Mouse (Mus musculus): ENCODE measurements at regions not wholly inside any gene's neighbourhood (a gene's known extent, or its start where the extent isn't known, plus 50 kb on each side); places are given as distances from the start of the nearest gene placed in this dataset.

DNA sequence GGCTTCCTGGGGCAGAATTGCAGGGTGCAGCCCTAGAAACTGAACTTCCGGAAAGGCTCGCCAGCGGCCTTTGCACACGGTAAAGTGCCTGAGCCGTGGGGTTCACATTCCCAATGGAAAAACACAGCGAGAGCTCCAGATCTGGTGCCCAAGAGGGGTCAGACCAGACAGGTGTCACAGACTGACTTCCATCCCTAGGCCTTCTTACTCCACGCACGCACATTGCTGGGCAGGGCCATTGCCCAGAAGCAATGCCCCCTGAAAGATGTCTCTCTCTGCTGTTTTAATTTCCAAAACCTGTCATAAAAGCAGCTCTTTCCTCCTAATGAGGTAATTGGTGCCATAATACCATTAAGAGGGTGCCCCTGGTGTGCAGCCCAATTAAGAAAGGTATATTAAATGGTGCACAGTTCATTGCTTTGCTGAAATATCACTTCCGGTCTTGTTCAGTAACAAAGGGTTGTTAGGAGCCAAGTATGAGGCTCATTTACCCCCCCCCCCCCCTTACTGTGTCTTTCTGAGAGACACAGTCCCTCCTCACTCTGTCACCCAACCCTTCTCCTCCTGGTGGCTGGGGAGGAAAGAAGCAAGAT lies 159.9 kb upstream of the Hes1 start:
- TF ChIP-seq JUN (IDR thresholded peaks at IDR 0.05; ENCODE audit: insufficient read depth, low read depth, low read length): no peak
- TF ChIP-seq POLR2A (IDR thresholded peaks at IDR 0.05; ENCODE audit: low read depth, low read length): no peak

DNA sequence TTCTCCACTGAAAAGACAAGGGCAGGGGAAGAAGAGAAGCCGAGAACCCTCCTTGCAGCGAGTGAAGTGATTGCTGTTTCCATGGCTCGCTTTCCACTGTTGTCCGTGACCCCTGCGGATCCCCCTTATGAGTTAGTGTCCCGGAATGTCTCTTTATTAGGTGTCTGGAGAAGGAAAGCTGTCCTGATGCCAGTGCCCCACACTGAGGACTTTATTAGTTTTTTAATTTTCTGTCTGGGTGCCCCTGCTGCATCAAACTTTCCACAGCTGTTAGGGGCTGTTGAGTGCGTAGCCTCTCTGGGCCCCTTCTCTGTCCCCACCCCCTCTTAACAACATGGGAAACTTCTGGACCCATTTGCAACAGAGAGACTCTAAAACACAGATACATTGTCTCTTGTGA lies 156.9 kb upstream of the Hes1 start:
- in situ Hi-C loops (cut with MboI; ENCODE audit: low pct_ligation_motif_present, low pct_unique_long_range_greater_than_20kb, low sequenced_read_pairs): no loop called here
- no peak for DNase-seq (ENCODE audit: extremely low read depth)
- dilution Hi-C loops (cut with MboI; ENCODE audit: extremely low pct_ligation_motif_present, extremely low pct_unique_long_range_greater_than_20kb, low sequenced_read_pairs): no loop called here
- Histone ChIP-seq H3K4me2 (ENCODE audit: insufficient read depth, low read depth, poor library complexity, severe bottlenecking) (no peak overlapping the region), H3K27ac (ENCODE audit: insufficient read depth, low read depth) (no peak overlapping the region), H3K27me3 (replicated peaks) (peaks cover 4% of the 10 kb centered on the region), H3K79me2 (replicated peaks; ENCODE audit: control insufficient read depth, extremely low read depth, insufficient read depth, poor library complexity, severe bottlenecking) (no peaks in the 10 kb centered on the region), H3K36me3 (replicated peaks in 1 of 2; ENCODE audit: control insufficient read depth in 1 of 2, insufficient read depth in 1 of 2, low read length in 1 of 2) (no peaks in the 10 kb centered on the region), H3K9me3 (replicated peaks; ENCODE audit: low read length) (peaks cover 13% of the 10 kb centered on the region), H3K4me3 (replicated peaks in 1 of 3; ENCODE audit: low read depth in 2 of 3, low read length in 2 of 3, poor library complexity in 1 of 3) (no peak overlapping the region), H3K9ac (ENCODE audit: insufficient read depth, low read depth) (no peak overlapping the region), H3K4me1 (ENCODE audit: control insufficient read depth in 1 of 2, insufficient read depth in 2 of 2) (peaks cover 7 to 11% of the 10 kb centered on the region in 2 experiments)
- TF ChIP-seq SIN3A (IDR thresholded peaks at IDR 0.05; ENCODE audit: low read length) (no peak), UBTF (IDR thresholded peaks at IDR 0.05; ENCODE audit: low read depth, low read length) (no peak), ZKSCAN1 (IDR thresholded peaks at IDR 0.05; ENCODE audit: borderline replicate concordance, low read depth, low read length) (no peak), USF1 (IDR thresholded peaks at IDR 0.05; ENCODE audit: low read depth, low read length) (no peak), KAT2A (IDR thresholded peaks at IDR 0.05; ENCODE audit: insufficient replicate concordance, low read length) (no peak), MAX (IDR thresholded peaks at IDR 0.05; ENCODE audit: low read length) (no peak), CTCF (conservative IDR thresholded peaks at IDR 0.05 in 1 of 2, IDR thresholded peaks at IDR 0.05 in 1 of 2; ENCODE audit: low read depth in 2 of 2, low read length in 2 of 2) (no peak), EP300 (IDR thresholded peaks at IDR 0.05; ENCODE audit: low read length) (no peak), JUND (conservative IDR thresholded peaks at IDR 0.05; ENCODE audit: low read depth, low read length) (no peak), MYC (IDR thresholded peaks at IDR 0.05; ENCODE audit: low read depth, low read length) (no peak), E2F4 (IDR thresholded peaks at IDR 0.05; ENCODE audit: insufficient replicate concordance, low read depth, low read length) (no peak), TCF12 (IDR thresholded peaks at IDR 0.05; ENCODE audit: low read depth, low read length) (no peak), CHD2 (IDR thresholded peaks at IDR 0.05; ENCODE audit: low read length) (no peak)

More for the DNA sequence above, 159.9 kb upstream of the Hes1 start:
- Histone ChIP-seq H3K79me2 (replicated peaks; ENCODE audit: control insufficient read depth, extremely low read depth, insufficient read depth, poor library complexity, severe bottlenecking) (no peaks in the 10 kb centered on the region), H3K9ac (ENCODE audit: insufficient read depth, low read depth) (no peak overlapping the region), H3K27ac (ENCODE audit: insufficient read depth, low read depth) (no peak overlapping the region), H3K4me3 (replicated peaks in 1 of 3; ENCODE audit: low read depth in 2 of 3, low read length in 2 of 3, poor library complexity in 1 of 3) (no peak overlapping the region), H3K4me2 (ENCODE audit: insufficient read depth, low read depth, poor library complexity, severe bottlenecking) (no peak overlapping the region), H3K36me3 (replicated peaks in 1 of 2; ENCODE audit: control insufficient read depth in 1 of 2, insufficient read depth in 1 of 2, low read length in 1 of 2) (no peaks in the 10 kb centered on the region), H3K9me3 (replicated peaks; ENCODE audit: low read length) (no peaks in the 10 kb centered on the region), H3K27me3 (replicated peaks) (peaks cover 4% of the 10 kb centered on the region), H3K4me1 (ENCODE audit: control insufficient read depth in 1 of 2, insufficient read depth in 2 of 2) (0 out of 4 replicates have a peak, but pooled peaks cover 0 to 3% of the 10 kb centered on the region in 2 experiments)
- no peak for DNase-seq (ENCODE audit: extremely low read depth)
- in situ Hi-C loops (cut with MboI; ENCODE audit: low pct_ligation_motif_present, low pct_unique_long_range_greater_than_20kb, low sequenced_read_pairs) (no loop called here), dilution Hi-C loops (cut with MboI; ENCODE audit: extremely low pct_ligation_motif_present, extremely low pct_unique_long_range_greater_than_20kb, low sequenced_read_pairs) (no loop called here)

DNA sequence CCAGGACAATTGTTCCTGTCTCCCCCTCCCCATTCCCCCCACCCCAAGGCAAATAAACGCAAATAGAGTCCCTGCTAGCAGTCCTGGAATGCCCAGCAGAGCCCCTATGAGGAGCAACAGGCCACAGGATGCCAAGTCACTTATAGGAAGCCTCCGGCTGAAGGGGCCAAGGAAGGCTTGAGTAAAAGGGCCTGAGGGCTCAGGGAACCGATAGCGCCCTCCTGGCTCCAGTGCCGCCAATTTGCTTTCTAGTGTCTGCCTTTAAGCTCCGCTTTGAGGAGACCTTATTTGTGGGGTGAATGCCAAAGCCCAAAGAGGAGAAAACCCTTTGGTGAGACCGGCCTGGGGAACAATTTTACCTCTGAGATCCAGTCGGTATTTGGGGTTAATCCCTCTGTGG lies 156.2 kb upstream of the Hes1 start:
- no peak for TF ChIP-seq IRF4 (IDR thresholded peaks at IDR 0.05; ENCODE audit: low read depth, low read length)
- TF ChIP-seq CTCF (conservative IDR thresholded peaks at IDR 0.05 in 1 of 2, IDR thresholded peaks at IDR 0.05 in 1 of 2; ENCODE audit: low read depth in 2 of 2, low read length in 2 of 2): no peak
- TF ChIP-seq SIN3A (IDR thresholded peaks at IDR 0.05; ENCODE audit: low read length): no peak
- TF ChIP-seq MEF2A (IDR thresholded peaks at IDR 0.05; ENCODE audit: borderline replicate concordance, low read depth, low read length): no peak
- TF ChIP-seq POLR2AphosphoS2 (IDR thresholded peaks at IDR 0.05; ENCODE audit: low read depth, low read length): no peak
- TF ChIP-seq POLR2A (IDR thresholded peaks at IDR 0.05; ENCODE audit: low read depth, low read length): no peak
- no peak for TF ChIP-seq USF2 (conservative IDR thresholded peaks at IDR 0.05; ENCODE audit: low read depth, low read length)
- TF ChIP-seq ZMIZ1 (IDR thresholded peaks at IDR 0.05; ENCODE audit: low read depth, low read length): no peak
- no peak for TF ChIP-seq ELF1 (IDR thresholded peaks at IDR 0.05; ENCODE audit: low read depth, low read length)
- TF ChIP-seq MAFK (IDR thresholded peaks at IDR 0.05; ENCODE audit: insufficient replicate concordance, low read length): no peak
- no peak for TF ChIP-seq MYC (IDR thresholded peaks at IDR 0.05; ENCODE audit: low read depth, low read length)
- TF ChIP-seq NELFE (IDR thresholded peaks at IDR 0.05; ENCODE audit: low read depth, low read length): no peak
- TF ChIP-seq RCOR1 (conservative IDR thresholded peaks at IDR 0.05; ENCODE audit: low read depth, low read length): no peak
- no peak for TF ChIP-seq USF1 (IDR thresholded peaks at IDR 0.05; ENCODE audit: low read depth, low read length)
- no peak for TF ChIP-seq MXI1 (IDR thresholded peaks at IDR 0.05; ENCODE audit: low read depth, low read length)
- no peak for TF ChIP-seq PAX5 (IDR thresholded peaks at IDR 0.05; ENCODE audit: low read length)
- no peak for TF ChIP-seq KAT2A (IDR thresholded peaks at IDR 0.05; ENCODE audit: insufficient replicate concordance, low read length)
- peaks cover 4% of the 10 kb centered on the region for H3K27me3 ChIP-seq (replicated peaks)
- no peak overlapping the region for H3K27ac ChIP-seq (ENCODE audit: insufficient read depth, low read depth)
- no peaks in the 10 kb centered on the region for H3K79me2 ChIP-seq (replicated peaks; ENCODE audit: control insufficient read depth, extremely low read depth, insufficient read depth, poor library complexity, severe bottlenecking)
- H3K4me2 ChIP-seq (ENCODE audit: insufficient read depth, low read depth, poor library complexity, severe bottlenecking): no peak overlapping the region
- no peak overlapping the region for H3K9ac ChIP-seq (ENCODE audit: insufficient read depth, low read depth)
- H3K9me3 ChIP-seq (replicated peaks; ENCODE audit: low read length): peaks cover 13% of the 10 kb centered on the region
- H3K4me3 ChIP-seq (replicated peaks in 1 of 3; ENCODE audit: low read depth in 2 of 3, low read length in 2 of 3, poor library complexity in 1 of 3): no peak overlapping the region
- in situ Hi-C loops (cut with MboI; ENCODE audit: low pct_ligation_motif_present, low pct_unique_long_range_greater_than_20kb, low sequenced_read_pairs): no loop called here
- peaks cover 7 to 11% of the 10 kb centered on the region in 2 experiments for H3K4me1 ChIP-seq (ENCODE audit: control insufficient read depth in 1 of 2, insufficient read depth in 2 of 2)
- DNase-seq (ENCODE audit: extremely low read depth): no peak
- no peaks in the 10 kb centered on the region for H3K36me3 ChIP-seq (replicated peaks in 1 of 2; ENCODE audit: control insufficient read depth in 1 of 2, insufficient read depth in 1 of 2, low read length in 1 of 2)
- dilution Hi-C loops (cut with MboI; ENCODE audit: extremely low pct_ligation_motif_present, extremely low pct_unique_long_range_greater_than_20kb, low sequenced_read_pairs): no loop called here

Measured in CH12.LX (cell line).